Mouse (Mus musculus): ENCODE measurements at regions not wholly inside any gene's neighbourhood (a gene's known extent, or its start where the extent isn't known, plus 50 kb on each side); places are given as distances from the start of the nearest gene placed in this dataset.

- CTCF ChIA-PET = no interaction called here
- POLR2A ChIA-PET = no interaction called here
Measured at GRCm38 (mm10) chr10:45893894-45894831, 316.5 kb downstream of the Hace1 start.

- ChIA-PET CTCF (interaction anchor here (0.5 to 2.0 kb wide), 21 partner anchors 9 to 1517 kb away, joined by 3 to 10 read pairs (median 4); no protein-coding TSS in a partner anchor), POLR2A (interaction anchor here in 1 of 4 experiments (0.6 kb wide), 1 partner anchor 9 kb away, joined by 4 read pairs; no protein-coding TSS in a partner anchor)
Measured at GRCm38 (mm10) chr10:45916928-45917327, 339.3 kb downstream of the Hace1 start.

GRCm38 (mm10) chr10:45925746-45926145 lies 348.1 kb downstream of the Hace1 start:
- CTCF ChIA-PET = no interaction called here
- POLR2A ChIA-PET = interaction anchor here in 1 of 4 experiments (0.6 kb wide), 1 partner anchor 17 kb away, joined by 3 read pairs; no protein-coding TSS in a partner anchor

- CTCF ChIA-PET = no interaction called here
- POLR2A ChIA-PET = no interaction called here
Measured at GRCm38 (mm10) chr10:45933631-45934310, 356.1 kb downstream of the Hace1 start.

- CTCF ChIA-PET = no interaction called here
Measured at GRCm38 (mm10) chr10:45957686-45958085, 380.1 kb downstream of the Hace1 start.

GRCm38 (mm10) chr10:45972240-45972639 lies 394.6 kb downstream of the Hace1 start:
- POLR2A ChIA-PET = no interaction called here
- CTCF ChIA-PET = no interaction called here

More at GRCm38 (mm10) chr10:45957686-45958085, 380.1 kb downstream of the Hace1 start:
- POLR2A ChIA-PET = no interaction called here

GRCm38 (mm10) chr10:45982731-45983274 lies 405.2 kb downstream of the Hace1 start:
- POLR2A ChIA-PET = no interaction called here
- CTCF ChIA-PET = no interaction called here

- ChIA-PET POLR2A (no interaction called here), CTCF (interaction anchor here in 1 of 4 experiments (0.6 kb wide), 1 partner anchor 745 kb away, joined by 3 read pairs; no protein-coding TSS in a partner anchor)
Measured at GRCm38 (mm10) chr10:45983671-45984335, 406.2 kb downstream of the Hace1 start.

GRCm38 (mm10) chr10:45986341-45986740 lies 408.7 kb downstream of the Hace1 start:
- POLR2A ChIA-PET = no interaction called here
- CTCF ChIA-PET = no interaction called here

- POLR2A ChIA-PET = no interaction called here
- CTCF ChIA-PET = interaction anchor here in 1 of 4 experiments (0.6 kb wide), 1 partner anchor 401 kb away, joined by 11 read pairs; no protein-coding TSS in a partner anchor
Measured at GRCm38 (mm10) chr10:46006319-46006718, 428.7 kb downstream of the Hace1 start.

- CTCF ChIA-PET = interaction anchor here in 2 of 4 experiments (0.6 to 1.4 kb wide), 5 partner anchors 9 to 89 kb away, joined by 3 to 10 read pairs (median 3); no protein-coding TSS in a partner anchor
- POLR2A ChIA-PET = interaction anchor here in 1 of 4 experiments (0.6 kb wide), 1 partner anchor 1287 kb away, joined by 5 read pairs; no protein-coding TSS in a partner anchor
Measured at GRCm38 (mm10) chr10:46011916-46012596, 434.4 kb downstream of the Hace1 start.

GRCm38 (mm10) chr10:46012599-46012998 lies 435.0 kb downstream of the Hace1 start:
- CTCF ChIA-PET = interaction anchor here in 1 of 4 experiments (1.2 kb wide), 1 partner anchor 10 kb away, joined by 4 read pairs; no protein-coding TSS in a partner anchor
- POLR2A ChIA-PET = interaction anchor here in 1 of 4 experiments (0.6 kb wide), 1 partner anchor 1286 kb away, joined by 5 read pairs; no protein-coding TSS in a partner anchor

GRCm38 (mm10) chr10:46016295-46016694 lies 438.7 kb downstream of the Hace1 start:
- POLR2A ChIA-PET = no interaction called here
- CTCF ChIA-PET = no interaction called here

- ChIA-PET POLR2A (interaction anchor here in 1 of 4 experiments (0.6 kb wide), 1 partner anchor 412 kb away, joined by 4 read pairs; no protein-coding TSS in a partner anchor), CTCF (no interaction called here)
Measured at GRCm38 (mm10) chr10:46045474-46046093, 468.0 kb downstream of the Hace1 start.

GRCm38 (mm10) chr10:46046094-46046749 lies 468.6 kb downstream of the Hace1 start:
- ChIA-PET POLR2A (interaction anchor here in 1 of 4 experiments (0.6 kb wide), 1 partner anchor 413 kb away, joined by 4 read pairs; no protein-coding TSS in a partner anchor), CTCF (no interaction called here)

- POLR2A ChIA-PET = interaction anchor here in 1 of 4 experiments (0.8 kb wide), 1 partner anchor 93 kb away, joined by 7 read pairs; no protein-coding TSS in a partner anchor
Measured at GRCm38 (mm10) chr10:46046890-46047414, 469.3 kb downstream of the Hace1 start.

GRCm38 (mm10) chr10:46047591-46047990 lies 470.0 kb downstream of the Hace1 start:
- ChIA-PET CTCF (interaction anchor here in 1 of 4 experiments (0.8 kb wide), 1 partner anchor 1007 kb away, joined by 3 read pairs; no protein-coding TSS in a partner anchor), POLR2A (interaction anchor here in 1 of 4 experiments (0.8 kb wide), 1 partner anchor 92 kb away, joined by 7 read pairs; no protein-coding TSS in a partner anchor)

More at GRCm38 (mm10) chr10:46046890-46047414, 469.3 kb downstream of the Hace1 start:
- CTCF ChIA-PET = interaction anchor here in 1 of 4 experiments (0.6 kb wide), 1 partner anchor 135 kb away, joined by 3 read pairs; no protein-coding TSS in a partner anchor

Data from embryonic stem cell, embryonic (primary cell).